Mouse (Mus musculus) megakaryocyte-erythroid progenitor cell, adult 5-6 weeks (primary cell): ENCODE results near the gene Rhox3c. TPM values are rescaled to one million over a fixed set of nuclear protein-coding genes. Genes with fewer than 3 reads are reported as not detected.
"Not testable (repeated sequence)": the region's sequence is repeated elsewhere in the genome, so short reads cannot be mapped to it uniquely, and the experiment has no call there.

Experiments used
- ATAC-seq: replicated peaks from 2 replicates; pipeline ENCODE4 v1.8.0; 2016; ENCODE audit warnings: mild to moderate bottlenecking, inconsistent platforms; ENCODE audit not compliant: severe bottlenecking, poor library complexity, low FRiP score, low TSS enrichment
- total RNA-seq, 2 experiments: library from RNA; stranded (forward) in 1 of 2; stranded (reverse) in 1 of 2; fragments of 200-1000, 215-1000 nt in 1 of 2; fragments of >200 nt in 1 of 2; fragmentation: Nextera tagmentation in 1 of 2; gene quantifications; 2 replicates each; pipeline ENCODE4 v1.2.3; 2014 to 2017

Rhox3c gene
- total RNA-seq (2014; fragmentation: Nextera tagmentation) (not detected in 2 replicates), total RNA-seq (2017) (not detected in 2 replicates)

DNA sequence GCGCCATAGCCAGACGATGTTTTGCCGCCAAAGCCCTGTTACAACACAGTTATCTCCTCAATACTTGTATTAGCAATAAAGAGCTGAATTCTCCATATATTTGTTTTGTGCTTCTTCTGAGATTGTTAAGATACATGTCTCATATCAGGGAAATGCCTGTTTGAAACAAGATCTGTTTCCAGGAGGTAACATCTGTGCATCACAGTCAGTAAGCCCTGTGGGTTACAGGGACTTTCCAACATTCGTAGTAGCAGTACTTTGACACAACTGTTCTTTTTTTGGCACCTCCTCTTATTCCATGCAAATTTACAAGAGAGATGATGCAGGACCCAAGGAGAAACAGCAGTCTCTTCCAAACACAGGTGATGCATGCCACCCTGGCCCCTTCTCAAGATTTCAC is at the start of gene Rhox3c:
Rhox3c (plus strand) TSS at position 301 of the 400 bp plus-strand sequence.
- ATAC-seq = not testable (repeated sequence)

DNA sequence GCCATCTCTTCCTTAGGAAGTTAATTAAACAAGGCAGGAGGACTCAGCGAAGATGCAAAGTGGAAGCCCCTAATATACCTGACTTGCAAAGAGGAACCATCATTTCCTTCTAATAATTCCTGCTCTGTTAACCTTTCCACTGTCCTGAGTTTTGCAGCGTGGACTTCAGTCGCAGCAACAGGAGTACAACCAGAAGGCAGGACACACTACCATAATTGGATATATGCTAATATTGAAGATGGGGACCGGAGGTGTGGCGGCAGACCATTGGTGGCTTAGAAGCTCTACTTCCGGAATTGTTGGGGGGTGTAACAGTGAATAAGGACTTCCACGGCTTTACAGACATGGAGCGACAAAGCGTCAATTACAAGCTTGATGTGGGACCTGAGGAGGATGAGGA is 46.6 kb upstream of the Rhox3c start, which contains the start of gene Rhox2b:
Rhox2b (plus strand) TSS at position 301 of the 400 bp plus-strand sequence.
- ATAC-seq = not testable (repeated sequence)

DNA sequence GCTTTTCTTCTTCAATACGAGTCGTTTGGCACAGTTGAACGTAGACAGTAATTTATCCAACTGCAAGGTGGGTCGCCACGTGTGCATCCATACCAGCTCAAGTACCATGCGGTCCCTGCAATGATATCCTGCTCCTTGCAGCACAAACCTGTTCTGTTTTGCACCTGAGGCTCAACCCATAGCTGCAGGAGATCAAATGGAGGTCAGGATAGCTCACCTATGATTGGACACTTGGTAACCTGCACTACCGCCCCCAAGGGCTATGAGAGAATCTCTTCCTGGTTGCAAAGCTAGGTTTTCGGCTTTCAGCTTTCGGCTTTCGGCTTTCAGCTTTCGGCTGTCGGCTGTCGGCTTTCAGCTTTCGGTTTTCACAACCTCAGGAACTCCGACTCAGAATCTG is 26.2 kb upstream of the Rhox3c start, which contains the start of gene Rhox4b:
Rhox4b (plus strand) TSS at position 301 of the 400 bp plus-strand sequence.
- ATAC-seq = not testable (repeated sequence)

DNA sequence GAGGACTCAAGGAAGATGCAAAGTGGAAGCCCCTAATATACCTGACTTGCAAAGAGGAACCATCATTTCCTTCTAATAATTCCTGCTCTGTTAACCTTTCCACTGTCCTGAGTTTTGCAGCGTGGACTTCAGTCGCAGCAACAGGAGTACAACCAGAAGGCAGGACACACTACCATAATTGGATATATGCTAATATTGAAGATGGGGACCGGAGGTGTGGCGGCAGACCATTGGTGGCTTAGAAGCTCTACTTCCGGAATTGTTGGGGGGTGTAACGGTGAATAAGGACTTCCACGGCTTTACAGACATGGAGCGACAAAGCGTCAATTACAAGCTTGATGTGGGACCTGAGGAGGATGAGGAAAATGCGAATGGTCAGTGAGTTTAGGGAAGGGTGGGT is 5.0 kb upstream of the Rhox3c start, which contains the start of gene Rhox2c:
Rhox2c (plus strand) TSS at position 301 of the 400 bp plus-strand sequence.
- not testable (repeated sequence) for ATAC-seq

DNA sequence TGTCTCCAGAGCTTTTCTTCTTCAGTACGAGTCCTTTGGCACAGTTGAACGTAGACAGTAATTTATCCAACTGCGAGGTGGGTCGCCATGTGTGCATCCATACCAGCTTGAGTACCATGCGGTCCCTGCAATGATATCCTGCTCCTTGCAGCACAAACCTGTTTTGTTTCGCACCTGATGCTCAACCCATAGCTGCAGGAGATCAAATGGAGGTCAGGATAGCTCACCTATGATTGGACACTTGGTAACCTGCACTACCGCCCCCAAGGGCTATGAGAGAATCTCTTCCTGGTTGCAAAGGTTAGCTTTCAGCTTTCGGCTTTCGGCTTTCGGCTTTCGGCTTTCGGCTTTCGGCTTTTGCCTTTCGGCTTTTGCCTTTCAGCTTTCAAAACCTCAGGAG is 21.7 kb downstream of the Rhox3c start, which contains the start of gene Rhox4c:
Rhox4c (plus strand) TSS at position 301 of the 400 bp plus-strand sequence.
- ATAC-seq = not testable (repeated sequence)

DNA sequence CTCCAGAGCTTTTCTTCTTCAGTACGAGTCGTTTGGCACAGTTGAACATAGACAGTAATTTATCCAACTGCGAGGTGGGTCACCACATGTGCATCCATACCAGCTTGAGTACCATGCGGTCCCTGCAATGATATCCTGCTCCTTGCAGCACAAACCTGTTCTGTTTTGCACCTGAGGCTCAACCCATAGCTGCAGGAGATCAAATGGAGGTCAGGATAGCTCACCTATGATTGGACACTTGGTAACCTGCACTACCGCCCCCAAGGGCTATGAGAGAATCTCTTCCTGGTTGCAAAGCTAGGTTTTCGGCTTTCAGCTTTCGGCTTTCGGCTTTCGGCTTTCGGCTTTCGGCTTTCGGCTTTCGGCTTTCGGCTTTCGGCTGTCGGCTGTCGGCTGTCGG is 55.7 kb downstream of the Rhox3c start, which contains the start of gene Rhox4d:
Rhox4d (plus strand) TSS at position 301 of the 400 bp plus-strand sequence.
- not testable (repeated sequence) for ATAC-seq

Other genes with a start within 250 kb of the Rhox3c start
- not detected in 2 replicates for gene Gm9, start 247.5 kb upstream of the Rhox3c start, total RNA-seq (2014; fragmentation: Nextera tagmentation)
- gene Gm9, start 247.5 kb upstream of the Rhox3c start, total RNA-seq (2017) = not detected in 2 replicates
- gene Rhox1, start 236.3 kb upstream of the Rhox3c start, total RNA-seq (2014; fragmentation: Nextera tagmentation) = not detected in 2 replicates
- not detected in 2 replicates for gene Rhox1, start 236.3 kb upstream of the Rhox3c start, total RNA-seq (2017)
- not detected in 2 replicates for gene Rhox2a, start 213.6 kb upstream of the Rhox3c start, total RNA-seq (2014; fragmentation: Nextera tagmentation)
- not detected in 2 replicates for gene Rhox2a, start 213.6 kb upstream of the Rhox3c start, total RNA-seq (2017)
- gene Rhox3a, start 208.7 kb upstream of the Rhox3c start, total RNA-seq (2014; fragmentation: Nextera tagmentation) = not detected in 2 replicates
- not detected in 2 replicates for gene Rhox3a, start 208.7 kb upstream of the Rhox3c start, total RNA-seq (2017)
- not detected in 2 replicates for gene Rhox4a, start 193.2 kb upstream of the Rhox3c start, total RNA-seq (2014; fragmentation: Nextera tagmentation)
- gene Rhox4a, start 193.2 kb upstream of the Rhox3c start, total RNA-seq (2017) = not detected in 2 replicates
- not detected in 2 replicates for gene Rhox3a2, start 78.6 kb upstream of the Rhox3c start, total RNA-seq (2014; fragmentation: Nextera tagmentation)
- not detected in 2 replicates for gene Rhox3a2, start 78.6 kb upstream of the Rhox3c start, total RNA-seq (2017)
- not detected in 2 replicates for gene Rhox4a2, start 67.7 kb upstream of the Rhox3c start, total RNA-seq (2014; fragmentation: Nextera tagmentation)
- not detected in 2 replicates for gene Rhox4a2, start 67.7 kb upstream of the Rhox3c start, total RNA-seq (2017)
- gene Rhox2b, start 46.5 kb upstream of the Rhox3c start, total RNA-seq (2014; fragmentation: Nextera tagmentation) = not detected in 2 replicates
- not detected in 2 replicates for gene Rhox2b, start 46.5 kb upstream of the Rhox3c start, total RNA-seq (2017)
- not detected in 2 replicates for gene Rhox4b, start 26.1 kb upstream of the Rhox3c start, total RNA-seq (2014; fragmentation: Nextera tagmentation)
- not detected in 2 replicates for gene Rhox4b, start 26.1 kb upstream of the Rhox3c start, total RNA-seq (2017)
- gene Rhox2c, start 4.9 kb upstream of the Rhox3c start, total RNA-seq (2014; fragmentation: Nextera tagmentation) = not detected in 2 replicates
- gene Rhox2c, start 4.9 kb upstream of the Rhox3c start, total RNA-seq (2017) = not detected in 2 replicates
- not detected in 2 replicates for gene Rhox4c, start 21.8 kb downstream of the Rhox3c start, total RNA-seq (2014; fragmentation: Nextera tagmentation)
- gene Rhox4c, start 21.8 kb downstream of the Rhox3c start, total RNA-seq (2017) = not detected in 2 replicates
- not detected in 2 replicates for gene Rhox2d, start 34.8 kb downstream of the Rhox3c start, total RNA-seq (2014; fragmentation: Nextera tagmentation)
- gene Rhox2d, start 34.8 kb downstream of the Rhox3c start, total RNA-seq (2017) = not detected in 2 replicates
- not detected in 2 replicates for gene Rhox4d, start 55.8 kb downstream of the Rhox3c start, total RNA-seq (2014; fragmentation: Nextera tagmentation)
- gene Rhox4d, start 55.8 kb downstream of the Rhox3c start, total RNA-seq (2017) = not detected in 2 replicates
- gene Rhox2e, start 71.9 kb downstream of the Rhox3c start, total RNA-seq (2014; fragmentation: Nextera tagmentation) = not detected in 2 replicates
- not detected in 2 replicates for gene Rhox2e, start 71.9 kb downstream of the Rhox3c start, total RNA-seq (2017)
- not detected in 2 replicates for gene Rhox3e, start 83.4 kb downstream of the Rhox3c start, total RNA-seq (2014; fragmentation: Nextera tagmentation)
- gene Rhox3e, start 83.4 kb downstream of the Rhox3c start, total RNA-seq (2017) = not detected in 2 replicates
- gene Rhox4e, start 98.8 kb downstream of the Rhox3c start, total RNA-seq (2014; fragmentation: Nextera tagmentation) = not detected in 2 replicates
- not detected in 2 replicates for gene Rhox4e, start 98.8 kb downstream of the Rhox3c start, total RNA-seq (2017)
- gene Rhox2f, start 112.8 kb downstream of the Rhox3c start, total RNA-seq (2014; fragmentation: Nextera tagmentation) = not detected in 2 replicates
- not detected in 2 replicates for gene Rhox2f, start 112.8 kb downstream of the Rhox3c start, total RNA-seq (2017)
- not detected in 2 replicates for gene Rhox3f, start 122.4 kb downstream of the Rhox3c start, total RNA-seq (2014; fragmentation: Nextera tagmentation)
- gene Rhox3f, start 122.4 kb downstream of the Rhox3c start, total RNA-seq (2017) = not detected in 2 replicates
- not detected in 2 replicates for gene Rhox4f, start 149.1 kb downstream of the Rhox3c start, total RNA-seq (2014; fragmentation: Nextera tagmentation)
- not detected in 2 replicates for gene Rhox4f, start 149.1 kb downstream of the Rhox3c start, total RNA-seq (2017)
- gene Rhox3g, start 170.0 kb downstream of the Rhox3c start, total RNA-seq (2014; fragmentation: Nextera tagmentation) = not detected in 2 replicates
- not detected in 2 replicates for gene Rhox3g, start 170.0 kb downstream of the Rhox3c start, total RNA-seq (2017)
- not detected in 2 replicates for gene Rhox2g, start 184.9 kb downstream of the Rhox3c start, total RNA-seq (2014; fragmentation: Nextera tagmentation)
- not detected in 2 replicates for gene Rhox2g, start 184.9 kb downstream of the Rhox3c start, total RNA-seq (2017)
- not detected in 2 replicates for gene Rhox4g, start 192.7 kb downstream of the Rhox3c start, total RNA-seq (2014; fragmentation: Nextera tagmentation)
- gene Rhox4g, start 192.7 kb downstream of the Rhox3c start, total RNA-seq (2017) = not detected in 2 replicates
- gene Rhox3h, start 210.2 kb downstream of the Rhox3c start, total RNA-seq (2014; fragmentation: Nextera tagmentation) = not detected in 2 replicates
- gene Rhox3h, start 210.2 kb downstream of the Rhox3c start, total RNA-seq (2017) = not detected in 2 replicates
- gene Rhox2h, start 214.7 kb downstream of the Rhox3c start, total RNA-seq (2014; fragmentation: Nextera tagmentation) = not detected in 2 replicates
- gene Rhox2h, start 214.7 kb downstream of the Rhox3c start, total RNA-seq (2017) = not detected in 2 replicates